Mouse (Mus musculus) brown adipose tissue, adult 24 weeks (tissue): Measurements from ENCODE around the gene Cd160. TPM values are rescaled to one million over a fixed set of nuclear protein-coding genes. Genes with fewer than 3 reads are reported as not detected.

ENCODE experiments used
- H3K27ac ChIP-seq: fragments of 200-500 bp; replicated peaks from 2 replicates; pipeline ENCODE4 v1.5.1; 2012; ENCODE audit warnings: low read depth, mild to moderate bottlenecking, low read length
- H3K4me1 ChIP-seq: fragments of 200-500 bp; 2 replicates; pipeline ENCODE4 v1.6.1; 2012; ENCODE audit warnings: low read length, mixed read lengths; ENCODE audit not compliant: control insufficient read depth, insufficient read depth, insufficient read length
- H3K4me3 ChIP-seq: fragments of 200-500 bp; 2 replicates; pipeline ENCODE4 v1.5.1; 2012; ENCODE audit warnings: low read depth, mild to moderate bottlenecking, low read length, moderate library complexity; ENCODE audit not compliant: insufficient read depth
- polyA plus RNA-seq: library from polyadenylated mRNA; stranded (reverse); fragments of >200 nt; gene quantifications from 2 replicates; pipeline ENCODE4 v1.2.4, GENCODE M21; 2012; ENCODE audit not compliant: missing spikeins, insufficient read depth, insufficient read length

The Cd160 gene
- not detected in 2 replicates for polyA plus RNA-seq

GRCm38 (mm10) chr3:96828984-96829383 is at the start of gene Cd160, which contains the start of gene Pdzk1:
Gene Cd160 (minus strand): TSS chr3:96829351.
Gene Pdzk1 (plus strand): TSS chr3:96829284.
- no peak within 1 kb of the TSS for H3K4me3 ChIP-seq
- H3K4me1 ChIP-seq = no peaks in the 10 kb centered on the region
- no peak within 1 kb of the TSS for H3K27ac ChIP-seq

GRCm38 (mm10) chr3:96874808-96875571 is 45.8 kb upstream of the Cd160 start:
- no peak overlapping the region for H3K27ac ChIP-seq
- no peaks in the 10 kb centered on the region for H3K4me1 ChIP-seq
- no peak overlapping the region for H3K4me3 ChIP-seq

GRCm38 (mm10) chr3:96872501-96872900 is 43.4 kb upstream of the Cd160 start:
- no peak overlapping the region for H3K27ac ChIP-seq
- H3K4me3 ChIP-seq = no peak overlapping the region
- no peaks in the 10 kb centered on the region for H3K4me1 ChIP-seq

GRCm38 (mm10) chr3:96871070-96871469 is 41.9 kb upstream of the Cd160 start:
- Histone ChIP-seq H3K4me3 (no peak overlapping the region), H3K4me1 (no peaks in the 10 kb centered on the region), H3K27ac (no peak overlapping the region)

- Histone ChIP-seq H3K4me1 (no peaks in the 10 kb centered on the region), H3K27ac (no peak overlapping the region), H3K4me3 (no peak overlapping the region)
Measured at GRCm38 (mm10) chr3:96870270-96870669, 41.1 kb upstream of the Cd160 start.

GRCm38 (mm10) chr3:96869091-96869490 is 39.9 kb upstream of the Cd160 start:
- H3K4me1 ChIP-seq = no peaks in the 10 kb centered on the region
- H3K27ac ChIP-seq = no peak overlapping the region
- H3K4me3 ChIP-seq = no peak overlapping the region

- Histone ChIP-seq H3K4me1 (no peaks in the 10 kb centered on the region), H3K4me3 (no peak overlapping the region), H3K27ac (no peak overlapping the region)
Measured at GRCm38 (mm10) chr3:96868566-96868965, 39.4 kb upstream of the Cd160 start.

GRCm38 (mm10) chr3:96867863-96868262 is 38.7 kb upstream of the Cd160 start:
- H3K27ac ChIP-seq = no peak overlapping the region
- H3K4me1 ChIP-seq = no peaks in the 10 kb centered on the region
- no peak overlapping the region for H3K4me3 ChIP-seq

GRCm38 (mm10) chr3:96860498-96860897 is 31.3 kb upstream of the Cd160 start:
- H3K4me3 ChIP-seq = no peak overlapping the region
- no peak overlapping the region for H3K27ac ChIP-seq
- no peaks in the 10 kb centered on the region for H3K4me1 ChIP-seq

GRCm38 (mm10) chr3:96855833-96856232 is 26.7 kb upstream of the Cd160 start:
- no peak overlapping the region for H3K27ac ChIP-seq
- H3K4me1 ChIP-seq = no peaks in the 10 kb centered on the region
- no peak overlapping the region for H3K4me3 ChIP-seq

GRCm38 (mm10) chr3:96854376-96854775 is 25.2 kb upstream of the Cd160 start:
- Histone ChIP-seq H3K4me1 (no peaks in the 10 kb centered on the region), H3K27ac (no peak overlapping the region), H3K4me3 (no peak overlapping the region)

- Histone ChIP-seq H3K27ac (no peak overlapping the region), H3K4me1 (no peaks in the 10 kb centered on the region), H3K4me3 (no peak overlapping the region)
Measured at GRCm38 (mm10) chr3:96852561-96852960, 23.4 kb upstream of the Cd160 start.

GRCm38 (mm10) chr3:96849168-96849727 is 20.1 kb upstream of the Cd160 start:
- Histone ChIP-seq H3K4me3 (no peak overlapping the region), H3K4me1 (no peaks in the 10 kb centered on the region), H3K27ac (no peak overlapping the region)

GRCm38 (mm10) chr3:96848470-96848869 is 19.3 kb upstream of the Cd160 start:
- Histone ChIP-seq H3K27ac (no peak overlapping the region), H3K4me3 (no peak overlapping the region), H3K4me1 (no peaks in the 10 kb centered on the region)

- Histone ChIP-seq H3K4me1 (no peaks in the 10 kb centered on the region), H3K4me3 (no peak overlapping the region), H3K27ac (no peak overlapping the region)
Measured at GRCm38 (mm10) chr3:96847661-96848060, 18.5 kb upstream of the Cd160 start.

GRCm38 (mm10) chr3:96846985-96847384 is 17.8 kb upstream of the Cd160 start:
- H3K4me1 ChIP-seq = no peaks in the 10 kb centered on the region
- no peak overlapping the region for H3K4me3 ChIP-seq
- no peak overlapping the region for H3K27ac ChIP-seq
